Mouse (Mus musculus) liver, embryonic 13.5 days (tissue): ENCODE measurements around the gene Invs. TPM values are rescaled to one million over a fixed set of nuclear protein-coding genes. Genes with fewer than 3 reads are reported as not detected.
"Not testable (repeated sequence)": the region's sequence is repeated elsewhere in the genome, so short reads cannot be mapped to it uniquely, and the experiment has no call there.

Experiments used
- ATAC-seq: fragments of 200-750 bp; cut with Nextera tagmentation; 2 replicates; pipeline ENCODE4 v1.8.0; 2017; ENCODE audit warnings: low read depth, mild to moderate bottlenecking, moderate number of reproducible peaks, moderate library complexity
- DNase-seq: peaks from one replicate; pipeline ENCODE4 v3.0.0; 2022
- H3K27ac ChIP-seq: fragments of 300-500 bp; sonication (generic); 2 replicates; pipeline ENCODE4 v1.5.1; 2015; ENCODE audit warnings: moderate library complexity, mild to moderate bottlenecking, inconsistent platforms
- H3K27me3 ChIP-seq: fragments of 300-500 bp; sonication (generic); 2 replicates; pipeline ENCODE4 v1.6.1; 2015; ENCODE audit warnings: mild to moderate bottlenecking, inconsistent platforms
- H3K36me3 ChIP-seq: fragments of 300-500 bp; sonication (generic); 2 replicates; pipeline ENCODE4 v1.6.1; 2015; ENCODE audit warnings: mild to moderate bottlenecking, inconsistent platforms
- H3K4me1 ChIP-seq: fragments of 300-500 bp; sonication (generic); replicated peaks from 2 replicates; pipeline ENCODE4 v1.6.1; 2015; ENCODE audit warnings: inconsistent platforms
- H3K4me2 ChIP-seq: fragments of 300-500 bp; sonication (generic); 2 replicates; pipeline ENCODE4 v1.6.1; 2015; ENCODE audit warnings: inconsistent platforms, mild to moderate bottlenecking, moderate library complexity
- H3K4me3 ChIP-seq: fragments of 300-500 bp; sonication (generic); replicated peaks from 2 replicates; pipeline ENCODE4 v1.5.1; 2015; ENCODE audit warnings: mild to moderate bottlenecking, inconsistent platforms
- H3K9ac ChIP-seq: fragments of 300-500 bp; sonication (generic); 2 replicates; pipeline ENCODE4 v1.6.1; 2015; ENCODE audit warnings: mild to moderate bottlenecking, inconsistent platforms
- H3K9me3 ChIP-seq: fragments of 300-500 bp; sonication (generic); replicated peaks from 2 replicates; pipeline ENCODE4 v1.6.1; 2016; ENCODE audit warnings: inconsistent platforms
- WGBS: fragments of 180-500 bp; shearing (Covaris S2); methylation state at CpG from one replicate; pipeline ENCODE4 v1.1.7; 2015; ENCODE audit not compliant: insufficient replicate concordance; 5-methylcytosine and 5-hydroxymethylcytosine counted together
- polyA plus RNA-seq: library from polyadenylated mRNA; unstranded; fragments of >200 nt; fragmentation: Nextera tagmentation; extraction: Ambion mirVana; gene quantifications from 2 replicates; pipeline ENCODE4 v1.2.1, GENCODE M21; 2015

Invs gene
- polyA plus RNA-seq, 1 experiment from 2014 or later = 2.0 TPM

GRCm38 (mm10) chr4:48332453-48333051 is 53.0 kb downstream of the Invs start:
- WGBS = 58% methylated on average over 6 of the region's 6 CpGs
- H3K27ac ChIP-seq = no peak overlapping the region
- DNase-seq = no peak
- H3K4me3 ChIP-seq = no peak overlapping the region
- H3K27me3 ChIP-seq = no peaks in the 10 kb centered on the region
- no peak for ATAC-seq
- H3K9me3 ChIP-seq = no peaks in the 10 kb centered on the region
- H3K4me1 ChIP-seq = no peaks in the 10 kb centered on the region
- no peak overlapping the region for H3K9ac ChIP-seq
- H3K36me3 ChIP-seq = no peaks in the 10 kb centered on the region
- no peak overlapping the region for H3K4me2 ChIP-seq

DNA sequence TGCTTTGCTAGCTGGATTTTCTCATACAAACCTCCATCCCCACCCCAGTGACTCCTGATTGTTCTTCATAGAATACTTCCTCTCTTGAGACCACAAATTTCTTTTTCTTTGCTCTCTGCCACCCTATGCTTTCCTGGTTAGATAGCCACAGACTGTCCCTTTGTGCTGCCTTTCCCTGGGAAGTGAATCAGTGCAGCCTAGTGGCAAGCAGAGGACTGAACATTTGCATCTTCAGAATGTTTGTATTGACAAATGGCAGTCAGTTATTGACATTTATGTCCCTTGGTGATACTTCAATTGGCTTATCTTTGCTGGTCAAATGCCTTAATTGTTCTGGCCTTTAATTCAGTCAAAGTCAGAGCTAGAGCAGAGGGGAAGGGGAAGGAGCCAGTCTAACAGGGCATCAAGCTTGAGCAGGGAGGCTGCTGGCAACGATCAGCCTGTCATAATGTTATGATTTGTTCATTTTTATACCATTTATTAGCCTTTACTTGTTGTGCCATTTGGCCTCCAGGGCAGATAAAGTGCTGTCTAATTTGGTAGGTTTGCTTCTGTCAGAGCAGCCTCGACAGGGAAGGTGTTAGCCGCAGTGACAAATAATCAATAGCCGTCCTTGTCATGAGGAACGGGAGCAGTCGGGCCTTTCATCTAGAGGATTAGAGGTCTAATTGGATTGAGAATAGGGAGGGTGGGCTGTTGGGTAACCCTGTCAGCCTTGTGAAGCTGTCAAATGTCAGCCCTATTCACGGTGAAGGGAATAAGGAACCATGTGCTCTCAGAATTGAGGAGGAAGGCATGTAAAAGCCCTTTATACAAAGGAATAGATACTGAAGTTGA is 55.6 kb downstream of the Invs start:
- Histone ChIP-seq H3K4me3 (no peak overlapping the region), H3K4me2 (no peak overlapping the region), H3K27ac (no peak overlapping the region), H3K9ac (no peak overlapping the region), H3K27me3 (no peaks in the 10 kb centered on the region), H3K9me3 (no peaks in the 10 kb centered on the region), H3K36me3 (no peaks in the 10 kb centered on the region), H3K4me1 (no peaks in the 10 kb centered on the region)
- no peak for DNase-seq
- ATAC-seq = no peak
- 38% methylated on average over 7 of the region's 7 CpGs for WGBS

- 59% methylated on average over 4 of the region's 4 CpGs for WGBS
- H3K4me2 ChIP-seq = no peak overlapping the region
- H3K36me3 ChIP-seq = no peaks in the 10 kb centered on the region
- DNase-seq (no peak), ATAC-seq (no peak)
- H3K9me3 ChIP-seq = no peaks in the 10 kb centered on the region
- no peaks in the 10 kb centered on the region for H3K4me1 ChIP-seq
- H3K27me3 ChIP-seq = no peaks in the 10 kb centered on the region
- H3K4me3 ChIP-seq = no peak overlapping the region
- H3K27ac ChIP-seq = no peak overlapping the region
- H3K9ac ChIP-seq = no peak overlapping the region
These were observed 63.1 kb downstream of the Invs start for GRCm38 (mm10) chr4:48342705-48343104.

DNA sequence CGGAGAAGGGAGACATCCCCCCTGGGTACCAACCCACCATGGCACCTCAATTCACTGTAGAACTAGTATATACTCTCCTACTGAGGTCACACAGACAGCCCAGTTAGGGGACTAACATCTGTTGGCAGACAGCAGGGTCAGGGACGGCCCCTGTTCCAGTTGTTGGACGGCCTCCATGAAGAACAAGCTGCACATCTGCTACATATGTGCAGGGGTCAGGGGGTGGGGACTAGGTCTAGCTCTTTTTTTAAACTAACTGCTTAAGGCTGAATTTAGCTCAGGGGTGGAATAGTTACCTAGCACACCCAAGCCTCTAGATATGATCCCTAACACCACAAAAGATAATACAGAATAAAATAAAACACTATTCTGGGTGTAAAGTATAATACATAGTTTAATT is 82.8 kb downstream of the Invs start:
- H3K4me1 ChIP-seq = no peaks in the 10 kb centered on the region
- DNase-seq (no peak), ATAC-seq (no peak)
- 62% methylated on average over 3 of the region's 3 CpGs for WGBS
- H3K4me3 ChIP-seq = no peak overlapping the region
- H3K4me2 ChIP-seq = no peak overlapping the region
- H3K36me3 ChIP-seq = no peaks in the 10 kb centered on the region
- H3K9me3 ChIP-seq = no peaks in the 10 kb centered on the region
- no peaks in the 10 kb centered on the region for H3K27me3 ChIP-seq
- no peak overlapping the region for H3K9ac ChIP-seq
- H3K27ac ChIP-seq = no peak overlapping the region

- Histone ChIP-seq H3K4me1 (no peaks in the 10 kb centered on the region), H3K9me3 (no peaks in the 10 kb centered on the region), H3K27me3 (no peaks in the 10 kb centered on the region), H3K4me2 (no peak overlapping the region), H3K36me3 (no peaks in the 10 kb centered on the region), H3K4me3 (no peak overlapping the region), H3K27ac (no peak overlapping the region), H3K9ac (no peak overlapping the region)
- DNase-seq = no peak
- 70% methylated on average over 1 of the region's 1 CpGs for WGBS
- no peak for ATAC-seq
These were observed 91.5 kb downstream of the Invs start for GRCm38 (mm10) chr4:48371037-48371436.

GRCm38 (mm10) chr4:48380940-48381339 is 101.4 kb downstream of the Invs start:
- H3K36me3 ChIP-seq = no peaks in the 10 kb centered on the region
- no peak for ATAC-seq
- 1% methylated on average over 2 of the region's 2 CpGs for WGBS
- DNase-seq = no peak
- no peaks in the 10 kb centered on the region for H3K4me1 ChIP-seq
- no peak overlapping the region for H3K9ac ChIP-seq
- no peaks in the 10 kb centered on the region for H3K9me3 ChIP-seq
- H3K27ac ChIP-seq = no peak overlapping the region
- H3K27me3 ChIP-seq = no peaks in the 10 kb centered on the region
- no peak overlapping the region for H3K4me2 ChIP-seq
- no peak overlapping the region for H3K4me3 ChIP-seq

GRCm38 (mm10) chr4:48382506-48382905 is 102.9 kb downstream of the Invs start:
- Histone ChIP-seq H3K36me3 (no peaks in the 10 kb centered on the region), H3K9ac (no peak overlapping the region), H3K9me3 (no peaks in the 10 kb centered on the region), H3K27me3 (no peaks in the 10 kb centered on the region), H3K4me3 (no peak overlapping the region), H3K4me1 (no peaks in the 10 kb centered on the region), H3K27ac (no peak overlapping the region), H3K4me2 (no peak overlapping the region)
- DNase-seq (no peak), ATAC-seq (no peak)
- WGBS = 72% methylated on average over 5 of the region's 5 CpGs

GRCm38 (mm10) chr4:48396949-48397348 is 117.4 kb downstream of the Invs start:
- no peak for DNase-seq
- Histone ChIP-seq H3K36me3 (no peaks in the 10 kb centered on the region), H3K4me1 (peaks cover 2% of the 10 kb centered on the region; the same call in 1 of the 2 replicates), H3K27me3 (no peaks in the 10 kb centered on the region), H3K4me2 (no peak overlapping the region), H3K9me3 (no peaks in the 10 kb centered on the region), H3K27ac (peak overlapping the region; percentile 53; the same call in 1 of the 2 replicates), H3K9ac (no peak overlapping the region), H3K4me3 (no peak overlapping the region)
- peak; percentile 70; the same call in 1 of the 2 replicates for ATAC-seq
- WGBS = 63% methylated on average over 3 of the region's 3 CpGs

DNA sequence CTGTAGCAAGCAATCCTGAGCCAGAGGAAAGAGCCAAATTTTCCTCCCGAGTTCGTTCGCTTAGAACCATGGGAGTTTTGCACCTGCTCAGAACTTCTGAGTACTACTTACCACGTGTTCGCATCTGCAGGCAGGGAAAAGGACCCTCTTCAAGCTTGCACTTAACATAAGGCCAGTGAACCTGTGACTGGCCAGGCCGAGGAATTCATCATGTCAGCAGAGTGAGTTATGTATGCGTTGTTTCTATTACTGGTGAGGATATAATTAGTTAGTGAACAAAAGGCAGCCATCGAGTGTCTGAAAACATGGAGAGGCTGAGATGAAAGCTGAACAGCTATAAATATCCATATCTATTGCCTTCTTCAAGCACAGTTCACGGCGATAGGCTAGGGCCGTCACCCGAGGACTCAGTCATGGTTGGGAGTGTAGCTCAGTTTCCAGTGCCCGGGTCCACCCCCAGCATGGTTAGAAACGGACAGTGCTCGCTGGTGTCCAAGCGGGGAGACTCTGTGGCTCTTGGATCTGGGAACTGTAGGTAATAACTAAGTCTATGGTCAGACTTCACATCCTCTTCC is 123.6 kb downstream of the Invs start:
- H3K27me3 ChIP-seq = no peaks in the 10 kb centered on the region
- H3K9ac ChIP-seq = no peak overlapping the region
- ATAC-seq = no peak
- no peak overlapping the region for H3K4me2 ChIP-seq
- H3K36me3 ChIP-seq = no peaks in the 10 kb centered on the region
- no peaks in the 10 kb centered on the region for H3K9me3 ChIP-seq
- DNase-seq = no peak
- no peak overlapping the region for H3K27ac ChIP-seq
- H3K4me1 ChIP-seq = 0 out of 2 replicates have a peak, but pooled peaks cover 2% of the 10 kb centered on the region
- no peak overlapping the region for H3K4me3 ChIP-seq
- WGBS = 78% methylated on average over 16 of the region's 16 CpGs

DNA sequence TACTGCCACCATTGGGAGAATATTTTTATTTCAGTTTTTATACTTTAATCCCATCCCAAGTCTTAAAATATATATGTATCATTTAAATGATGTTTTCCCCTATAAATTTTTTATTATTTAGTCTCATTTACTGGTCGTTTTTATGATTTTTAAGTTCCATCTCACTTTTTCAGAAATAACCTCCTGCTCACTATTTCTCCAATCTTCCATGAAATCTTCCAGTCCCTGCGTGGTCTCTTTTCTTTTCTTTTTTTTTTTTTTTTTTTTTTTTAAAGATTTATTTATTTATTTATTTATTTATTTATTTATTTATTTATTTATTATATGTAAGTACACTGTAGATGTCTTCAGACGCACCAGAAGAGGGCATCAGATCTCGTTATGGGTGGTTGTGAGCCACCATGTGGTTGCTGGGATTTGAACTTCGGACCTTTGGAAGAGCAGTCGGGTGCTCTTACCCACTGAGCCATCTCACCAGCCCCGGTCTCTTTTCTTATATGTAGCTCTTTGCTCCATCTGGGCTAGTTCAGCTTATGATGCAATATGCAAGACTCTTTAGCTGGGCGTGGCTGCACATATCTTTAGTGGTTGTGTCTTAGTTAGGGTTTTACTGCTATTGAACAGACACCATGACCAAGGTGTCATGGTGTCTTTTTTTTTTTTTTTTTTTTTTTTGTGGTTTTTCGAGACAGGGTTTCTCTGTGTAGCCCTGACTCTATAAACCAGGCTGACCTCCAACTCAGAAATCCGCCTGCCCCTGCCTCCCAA is 126.3 kb downstream of the Invs start:
- H3K4me2 ChIP-seq, H3K4me1 ChIP-seq, H3K9me3 ChIP-seq, ATAC-seq, H3K36me3 ChIP-seq, DNase-seq, H3K27me3 ChIP-seq, H3K4me3 ChIP-seq, H3K9ac ChIP-seq, H3K27ac ChIP-seq: not testable (repeated sequence)
- 64% methylated on average over 10 of the region's 10 CpGs for WGBS
